8 mouse cellular contexts compared by ENCODE assay signal in genomic region chr7:67758506-67758857, GRCm38 (mm10). TPM values are rescaled to one million over a fixed set of nuclear protein-coding genes. Genes with fewer than 3 reads are reported as not detected.
DNase-seq lines count a peak whose midpoint lies in the region; ATAC-seq lines count a peak whose summit lies in the region.

No protein-coding gene starts in this region.

- H3K36me3 ChIP-seq in heart, embryonic 10.5 days, result no peaks in the 10 kb centered on the region
- H3K36me3 ChIP-seq in hindbrain, embryonic 11.5 days (ENCODE audit: control insufficient read depth, insufficient read depth, low read length), result no peaks in the 10 kb centered on the region
- H3K36me3 ChIP-seq in midbrain, embryonic 11.5 days (ENCODE audit: control insufficient read depth, insufficient read depth, low read length), result no peaks in the 10 kb centered on the region

- no peak for DNase-seq in heart, embryonic 10.5 days (ENCODE audit: low spot score)
- DNase-seq in heart, postnatal 4 days, result no peak
- DNase-seq in embryo, embryonic 11 days, result peak; percentile 15
- DNase-seq in hindbrain, embryonic 11.5 days (ENCODE audit: low spot score), result no peak
- peak; percentile 89 for DNase-seq in midbrain, embryonic 11.5 days (ENCODE audit: low spot score, missing footprints)
- DNase-seq in adrenal gland, postnatal 14 days, result no peak
- DNase-seq in urinary bladder, postnatal 36 days (ENCODE audit: low spot score in 2 of 2), result no peak

- H3K9me3 ChIP-seq in heart, embryonic 10.5 days, result no peaks in the 10 kb centered on the region
- no peaks in the 10 kb centered on the region for H3K9me3 ChIP-seq in hindbrain, embryonic 11.5 days (ENCODE audit: control insufficient read depth, low read length)
- no peaks in the 10 kb centered on the region for H3K9me3 ChIP-seq in midbrain, embryonic 11.5 days (ENCODE audit: control insufficient read depth, low read length)

- WGBS in heart, embryonic 10.5 days, result under 1% methylated on average over 19 of the region's 19 CpGs
- WGBS in hindbrain, embryonic 11.5 days, result 1% methylated on average over 19 of the region's 19 CpGs
- under 1% methylated on average over 19 of the region's 19 CpGs for WGBS in midbrain, embryonic 11.5 days

- H3K4me2 ChIP-seq in hindbrain, embryonic 11.5 days (replicated peaks; ENCODE audit: low read depth, low read length), result peak overlapping the region; percentile 100
- H3K4me2 ChIP-seq in midbrain, embryonic 11.5 days, result peak overlapping the region; percentile 97

- H3K4me3 ChIP-seq in heart, embryonic 10.5 days, result peak overlapping the region; percentile 74
- H3K4me3 ChIP-seq in hindbrain, embryonic 11.5 days (ENCODE audit: low read depth, low read length), result peak overlapping the region; percentile 57
- H3K4me3 ChIP-seq in midbrain, embryonic 11.5 days (ENCODE audit: low read depth, low read length), result peak overlapping the region; percentile 40

- H3K27me3 ChIP-seq in heart, embryonic 10.5 days (ENCODE audit: insufficient read depth, poor library complexity, severe bottlenecking), result peaks cover 33% of the 10 kb centered on the region
- H3K27me3 ChIP-seq in hindbrain, embryonic 11.5 days (ENCODE audit: control insufficient read depth, insufficient read depth, low read length), result peaks cover 6% of the 10 kb centered on the region
- peaks cover 10% of the 10 kb centered on the region for H3K27me3 ChIP-seq in midbrain, embryonic 11.5 days (ENCODE audit: control insufficient read depth, insufficient read depth, low read length)

- H3K9ac ChIP-seq in hindbrain, embryonic 11.5 days (ENCODE audit: low read depth, low read length), result peak overlapping the region; percentile 53
- H3K9ac ChIP-seq in midbrain, embryonic 11.5 days (ENCODE audit: low read length), result peak overlapping the region; percentile 48; the same call in 1 of the 2 replicates

- H3K27ac ChIP-seq in heart, embryonic 10.5 days, result peak overlapping the region; percentile 78
- no peak overlapping the region for H3K27ac ChIP-seq in hindbrain, embryonic 11.5 days (ENCODE audit: low read depth, low read length)
- H3K27ac ChIP-seq in midbrain, embryonic 11.5 days (ENCODE audit: low read depth, low read length), result no peak overlapping the region

- no peak; the same call in 1 of the 2 replicates for ATAC-seq in hindbrain, embryonic 11.5 days (ENCODE audit: low FRiP score)
- ATAC-seq in midbrain, embryonic 11.5 days (ENCODE audit: low FRiP score), result no peak; the same call in 1 of the 2 replicates
- ATAC-seq in megakaryocyte progenitor cell, adult 5-6 weeks (replicated peaks; ENCODE audit: poor library complexity), result no peak

- peaks cover 18% of the 10 kb centered on the region for H3K4me1 ChIP-seq in heart, embryonic 10.5 days
- H3K4me1 ChIP-seq in hindbrain, embryonic 11.5 days (replicated peaks; ENCODE audit: control insufficient read depth, insufficient read depth, low read length), result peaks cover 5% of the 10 kb centered on the region; the same call in 1 of the 2 replicates
- peaks cover 2% of the 10 kb centered on the region; the same call in 1 of the 2 replicates for H3K4me1 ChIP-seq in midbrain, embryonic 11.5 days (ENCODE audit: control insufficient read depth, insufficient read depth, low read length)

RNA-seq across cellular contexts. Expression of gene Synm, which starts 1.1 kb away (rescaled TPM):
- 5.1 and 7.1 TPM in 2 replicates for polyA plus RNA-seq in heart, embryonic 10.5 days (2016; fragmentation: Nextera tagmentation; extraction: Ambion mirVana)
- 1 to 10 TPM; 5.5 to 5.6 TPM for total RNA-seq in heart, postnatal 4 days (2021)
- 2.3 and 2.4 TPM in 2 replicates for polyA plus RNA-seq in hindbrain, embryonic 11.5 days (2014; fragmentation: Nextera tagmentation; extraction: Ambion mirVana)
- 0.91 and 1.3 TPM in 2 replicates for polyA plus RNA-seq in midbrain, embryonic 11.5 days (2014; fragmentation: Nextera tagmentation; extraction: Ambion mirVana)
- total RNA-seq in adrenal gland, postnatal 14 days (2021), result 8.9 and 10.2 TPM in 2 replicates
- total RNA-seq in megakaryocyte progenitor cell, adult 5-6 weeks (2015), result not detected in 2 replicates
- total RNA-seq in megakaryocyte progenitor cell, adult 5-6 weeks (2017), result not detected in 2 replicates

Comparison
In these comparisons a context has a peak if more than half of its experiments do, and no peak if none do; other contexts are left out.
1. DNase-seq: peak in embryo, embryonic 11 days (single experiment) and midbrain, embryonic 11.5 days (single experiment); none in heart, embryonic 10.5 days (single experiment), heart, postnatal 4 days (single experiment), hindbrain, embryonic 11.5 days (single experiment), adrenal gland, postnatal 14 days (single experiment) and urinary bladder, postnatal 36 days (0 of 2).
2. Peak in every context shown above with its lines, with median percentiles within 50 percentile points of each other: H3K4me3 ChIP-seq.